Mouse (Mus musculus): Measurements from ENCODE around the gene Tpcn1. TPM values are rescaled to one million over a fixed set of nuclear protein-coding genes. Genes with fewer than 3 reads are reported as not detected.

The Tpcn1 gene
- polyA plus RNA-seq, 1 experiment from 2014 or later, result 31.5 TPM

- ATAC-seq, result no peak
- WGBS, result 50% methylated on average over 9 of the region's 9 CpGs
- no peaks in the 10 kb centered on the region for H3K27me3 ChIP-seq (replicated peaks; ENCODE audit: control insufficient read depth, insufficient read depth, low read length)
- H3K9me3 ChIP-seq (ENCODE audit: control insufficient read depth), result no peaks in the 10 kb centered on the region
- H3K4me3 ChIP-seq (ENCODE audit: low read depth, low read length), result no peak overlapping the region
- H3K9ac ChIP-seq (ENCODE audit: low read depth, low read length), result no peak overlapping the region
- H3K4me1 ChIP-seq (replicated peaks; ENCODE audit: control insufficient read depth, insufficient read depth, low read length), result peaks cover 20% of the 10 kb centered on the region
- TF ChIP-seq CTCF (IDR thresholded peaks at IDR 0.05; ENCODE audit: low read depth), result no peak
- H3K27ac ChIP-seq (ENCODE audit: low read depth, low read length), result peak overlapping the region; percentile 50
- H3K4me2 ChIP-seq (replicated peaks; ENCODE audit: low read depth), result no peak overlapping the region
- peaks cover 4% of the 10 kb centered on the region; the same call in 1 of the 2 replicates for H3K36me3 ChIP-seq (ENCODE audit: control insufficient read depth, insufficient read depth)
Observed at GRCm38 (mm10) chr5:120566681-120567252, 21.7 kb downstream of the Tpcn1 start.

GRCm38 (mm10) chr5:120566101-120566500, 22.4 kb downstream of the Tpcn1 start:
- WGBS, result 75% methylated on average over 5 of the region's 5 CpGs
- H3K27ac ChIP-seq (ENCODE audit: low read depth, low read length), result 0 out of 2 replicates have a peak overlapping the region, but pooled peaks have one; percentile 15
- H3K9ac ChIP-seq (ENCODE audit: low read depth, low read length), result no peak overlapping the region
- H3K9me3 ChIP-seq (ENCODE audit: control insufficient read depth), result no peaks in the 10 kb centered on the region
- H3K4me1 ChIP-seq (replicated peaks; ENCODE audit: control insufficient read depth, insufficient read depth, low read length), result peaks cover 20% of the 10 kb centered on the region
- no peak overlapping the region for H3K4me2 ChIP-seq (replicated peaks; ENCODE audit: low read depth)
- H3K36me3 ChIP-seq (ENCODE audit: control insufficient read depth, insufficient read depth), result no peaks in the 10 kb centered on the region; the same call in 1 of the 2 replicates
- ATAC-seq, result no peak
- H3K4me3 ChIP-seq (ENCODE audit: low read depth, low read length), result no peak overlapping the region
- H3K27me3 ChIP-seq (replicated peaks; ENCODE audit: control insufficient read depth, insufficient read depth, low read length), result no peaks in the 10 kb centered on the region
- TF ChIP-seq CTCF (IDR thresholded peaks at IDR 0.05; ENCODE audit: low read depth), result no peak

GRCm38 (mm10) chr5:120565171-120565905, 23.1 kb downstream of the Tpcn1 start:
- Histone ChIP-seq H3K36me3 (ENCODE audit: control insufficient read depth, insufficient read depth) (no peaks in the 10 kb centered on the region; the same call in 1 of the 2 replicates), H3K9ac (ENCODE audit: low read depth, low read length) (no peak overlapping the region), H3K9me3 (ENCODE audit: control insufficient read depth) (no peaks in the 10 kb centered on the region), H3K27ac (ENCODE audit: low read depth, low read length) (no peak overlapping the region), H3K4me2 (replicated peaks; ENCODE audit: low read depth) (no peak overlapping the region), H3K27me3 (replicated peaks; ENCODE audit: control insufficient read depth, insufficient read depth, low read length) (no peaks in the 10 kb centered on the region), H3K4me1 (replicated peaks; ENCODE audit: control insufficient read depth, insufficient read depth, low read length) (peaks cover 24% of the 10 kb centered on the region), H3K4me3 (ENCODE audit: low read depth, low read length) (no peak overlapping the region)
- no peak for TF ChIP-seq CTCF (IDR thresholded peaks at IDR 0.05; ENCODE audit: low read depth)
- no peak for ATAC-seq
- 55% methylated on average over 15 of the region's 15 CpGs for WGBS

GRCm38 (mm10) chr5:120563914-120564311, 24.6 kb downstream of the Tpcn1 start:
- ATAC-seq, result no peak
- Histone ChIP-seq H3K27ac (ENCODE audit: low read depth, low read length) (peak overlapping the region; percentile 80), H3K36me3 (ENCODE audit: control insufficient read depth, insufficient read depth) (no peaks in the 10 kb centered on the region; the same call in 1 of the 2 replicates), H3K9me3 (ENCODE audit: control insufficient read depth) (no peaks in the 10 kb centered on the region), H3K27me3 (replicated peaks; ENCODE audit: control insufficient read depth, insufficient read depth, low read length) (no peaks in the 10 kb centered on the region), H3K9ac (ENCODE audit: low read depth, low read length) (no peak overlapping the region), H3K4me2 (replicated peaks; ENCODE audit: low read depth) (0 out of 2 replicates have a peak overlapping the region, but pooled peaks have one; percentile 32), H3K4me3 (ENCODE audit: low read depth, low read length) (no peak overlapping the region), H3K4me1 (replicated peaks; ENCODE audit: control insufficient read depth, insufficient read depth, low read length) (peaks cover 30% of the 10 kb centered on the region)
- 21% methylated on average over 4 of the region's 4 CpGs for WGBS
- TF ChIP-seq CTCF (IDR thresholded peaks at IDR 0.05; ENCODE audit: low read depth), result no peak

GRCm38 (mm10) chr5:120562956-120563913, 25.2 kb downstream of the Tpcn1 start:
- no peak for TF ChIP-seq CTCF (IDR thresholded peaks at IDR 0.05; ENCODE audit: low read depth)
- H3K4me3 ChIP-seq (ENCODE audit: low read depth, low read length), result no peak overlapping the region
- H3K27me3 ChIP-seq (replicated peaks; ENCODE audit: control insufficient read depth, insufficient read depth, low read length), result no peaks in the 10 kb centered on the region
- H3K9ac ChIP-seq (ENCODE audit: low read depth, low read length), result no peak overlapping the region
- H3K9me3 ChIP-seq (ENCODE audit: control insufficient read depth), result no peaks in the 10 kb centered on the region
- H3K4me2 ChIP-seq (replicated peaks; ENCODE audit: low read depth), result 0 out of 2 replicates have a peak overlapping the region, but pooled peaks have one; percentile 32
- peak overlapping the region; percentile 80 for H3K27ac ChIP-seq (ENCODE audit: low read depth, low read length)
- WGBS, result 26% methylated on average over 28 of the region's 28 CpGs
- peaks cover 6% of the 10 kb centered on the region; the same call in 1 of the 2 replicates for H3K36me3 ChIP-seq (ENCODE audit: control insufficient read depth, insufficient read depth)
- peaks cover 30% of the 10 kb centered on the region for H3K4me1 ChIP-seq (replicated peaks; ENCODE audit: control insufficient read depth, insufficient read depth, low read length)
- ATAC-seq, result peak; percentile 50

Measured in intestine, postnatal 0 days (tissue).